Mouse (Mus musculus): Measurements from ENCODE around the gene Mpped2. TPM values are rescaled to one million over a fixed set of nuclear protein-coding genes. Genes with fewer than 3 reads are reported as not detected.
A peak's percentile ranks its signal among the peaks of the same experiment; 100 is the strongest.

Gene Mpped2
- polyA plus RNA-seq, 1 experiment from 2014 or later: 72.3 TPM

DNA sequence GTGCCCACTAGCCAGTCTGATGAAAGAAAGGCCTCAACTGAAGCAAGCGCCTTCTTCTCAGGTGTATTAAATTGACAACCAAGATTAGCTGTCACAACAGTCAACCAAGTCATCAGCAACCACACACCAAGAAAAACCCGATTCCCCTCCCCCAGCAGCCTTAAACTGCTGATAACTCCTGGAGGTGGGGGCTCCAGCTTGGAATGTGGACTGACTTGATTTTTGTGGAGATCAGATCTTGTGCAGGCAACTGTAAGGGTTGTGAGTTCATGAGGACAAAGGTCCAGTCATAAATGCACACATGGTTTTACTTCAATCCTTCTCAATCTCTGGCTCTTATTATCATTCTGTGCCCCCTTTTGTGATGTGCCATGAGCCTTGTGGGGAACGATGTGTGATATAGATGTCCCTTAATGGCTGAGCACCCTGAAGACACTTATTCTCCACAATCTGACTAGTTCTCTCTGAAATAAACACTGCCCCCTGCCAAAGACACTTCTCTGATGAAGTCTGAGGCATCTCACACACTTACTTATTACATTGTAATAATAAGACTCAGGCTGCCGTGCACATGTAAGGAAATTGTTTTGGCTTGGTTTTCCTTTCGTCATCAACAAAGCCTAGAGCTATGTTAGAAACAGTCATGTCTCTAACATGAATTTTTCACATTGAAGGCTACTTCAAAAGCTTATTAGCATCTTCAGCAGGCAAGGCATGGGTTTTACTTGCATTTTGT lies 13.2 kb upstream of the Mpped2 start:
- H3K27ac ChIP-seq (replicated peaks): no peak overlapping the region
- H3K4me1 ChIP-seq: peaks cover 23% of the 10 kb centered on the region
- no peaks in the 10 kb centered on the region for H3K36me3 ChIP-seq
- H3K9ac ChIP-seq: no peak overlapping the region
- no peak overlapping the region for H3K4me3 ChIP-seq
- H3K9me3 ChIP-seq: no peaks in the 10 kb centered on the region
- 66% methylated on average over 5 of the region's 5 CpGs for WGBS
- no peak for ATAC-seq (ENCODE audit: extremely low read depth, insufficient number of reproducible peaks, low FRiP score, low TSS enrichment)
- no peak overlapping the region for H3K4me2 ChIP-seq
- no peaks in the 10 kb centered on the region for H3K27me3 ChIP-seq (replicated peaks)

DNA sequence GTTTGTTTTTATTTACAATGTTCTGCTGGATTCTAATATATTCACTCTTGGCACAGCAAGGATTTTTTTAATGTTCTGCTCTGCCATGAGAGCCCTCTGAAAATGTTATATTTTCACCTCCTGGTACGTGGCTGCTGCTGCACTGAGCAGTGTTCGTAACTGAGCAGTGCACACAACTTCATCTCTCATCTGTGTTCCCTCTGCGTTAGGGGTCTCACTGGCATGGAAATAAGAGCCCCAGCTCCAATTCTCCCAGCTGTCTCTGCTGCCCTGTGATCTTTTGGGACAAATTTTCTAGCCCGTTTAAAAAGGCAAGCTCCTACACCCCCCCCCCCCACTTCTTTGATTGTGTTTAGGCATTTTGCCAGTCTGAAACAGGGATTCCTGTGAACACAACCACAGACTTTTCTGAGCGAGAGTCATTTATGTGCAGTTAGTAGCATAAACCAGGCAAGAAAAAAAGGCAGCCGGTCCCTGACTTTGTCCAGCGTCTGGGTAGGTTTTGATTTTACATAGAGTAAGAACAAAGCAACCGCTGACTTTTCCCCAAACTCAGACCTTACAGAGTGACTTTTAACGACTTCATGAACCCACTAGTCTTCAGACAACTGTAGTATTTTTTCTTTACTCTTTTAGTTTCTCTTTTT lies 9.8 kb upstream of the Mpped2 start:
- H3K9ac ChIP-seq: peak overlapping the region; percentile 58
- no peaks in the 10 kb centered on the region for H3K36me3 ChIP-seq
- H3K27me3 ChIP-seq (replicated peaks): no peaks in the 10 kb centered on the region
- H3K27ac ChIP-seq (replicated peaks): peak overlapping the region; percentile 64
- no peaks in the 10 kb centered on the region for H3K9me3 ChIP-seq
- no peak for ATAC-seq (ENCODE audit: extremely low read depth, insufficient number of reproducible peaks, low FRiP score, low TSS enrichment)
- peaks cover 23% of the 10 kb centered on the region for H3K4me1 ChIP-seq
- 33% methylated on average over 9 of the region's 9 CpGs for WGBS
- H3K4me3 ChIP-seq: peak overlapping the region; percentile 25
- peak overlapping the region; percentile 57 for H3K4me2 ChIP-seq

GRCm38 (mm10) chr2:106683832-106684231 lies 9.2 kb upstream of the Mpped2 start:
- 52% methylated on average over 4 of the region's 4 CpGs for WGBS
- peak overlapping the region; percentile 57 for H3K4me2 ChIP-seq
- no peaks in the 10 kb centered on the region for H3K36me3 ChIP-seq
- peaks cover 23% of the 10 kb centered on the region for H3K4me1 ChIP-seq
- ATAC-seq (ENCODE audit: extremely low read depth, insufficient number of reproducible peaks, low FRiP score, low TSS enrichment): no peak
- H3K27ac ChIP-seq (replicated peaks): peak overlapping the region; percentile 64
- no peak overlapping the region for H3K9ac ChIP-seq
- H3K27me3 ChIP-seq (replicated peaks): no peaks in the 10 kb centered on the region
- H3K9me3 ChIP-seq: no peaks in the 10 kb centered on the region
- H3K4me3 ChIP-seq: peak overlapping the region; percentile 25; the same call in 1 of the 2 replicates

DNA sequence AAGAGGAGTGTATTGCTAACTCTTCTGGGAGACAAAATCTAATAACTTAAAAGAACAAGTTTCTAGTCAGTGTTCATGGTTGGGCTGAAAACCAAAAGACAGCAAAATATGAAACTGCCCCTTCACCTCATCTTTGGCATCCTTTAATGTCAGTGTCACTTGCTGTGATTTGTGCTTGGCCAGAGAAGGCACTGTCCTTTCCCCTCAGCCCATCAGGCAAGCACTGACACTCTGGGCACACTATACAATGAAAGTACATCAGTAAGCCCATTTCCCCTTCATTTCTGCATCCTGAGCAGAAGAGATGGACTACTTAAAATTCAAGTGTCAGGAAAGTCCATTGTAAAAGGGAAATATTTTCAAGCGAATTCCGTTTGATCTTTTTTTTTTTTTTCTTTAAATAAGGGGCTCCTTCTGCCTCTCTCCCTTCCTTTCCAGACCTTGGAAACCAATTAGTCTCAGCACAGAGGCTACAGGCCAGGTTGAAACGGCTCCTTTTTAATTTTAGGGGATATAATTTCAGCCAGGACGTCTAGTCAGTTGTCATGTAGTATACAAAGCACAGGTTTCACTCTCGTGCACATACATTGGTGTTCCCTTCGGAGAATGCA lies 1.2 kb upstream of the Mpped2 start:
- H3K4me1 ChIP-seq: peaks cover 14% of the 10 kb centered on the region
- no peak for ATAC-seq (ENCODE audit: extremely low read depth, insufficient number of reproducible peaks, low FRiP score, low TSS enrichment)
- H3K4me3 ChIP-seq: peak overlapping the region; percentile 90
- peaks cover 6% of the 10 kb centered on the region; the same call in 1 of the 2 replicates for H3K27me3 ChIP-seq (replicated peaks)
- peak overlapping the region; percentile 98; the same call in 1 of the 2 replicates for H3K27ac ChIP-seq (replicated peaks)
- H3K4me2 ChIP-seq: peak overlapping the region; percentile 85
- no peaks in the 10 kb centered on the region for H3K9me3 ChIP-seq
- peak overlapping the region; percentile 99; the same call in 1 of the 2 replicates for H3K9ac ChIP-seq
- WGBS: 13% methylated on average over 6 of the region's 6 CpGs
- H3K36me3 ChIP-seq: no peaks in the 10 kb centered on the region

- Histone ChIP-seq H3K27me3 (replicated peaks) (peaks cover 6% of the 10 kb centered on the region; the same call in 1 of the 2 replicates), H3K4me3 (peak overlapping the region; percentile 90), H3K27ac (replicated peaks) (peak overlapping the region; percentile 98), H3K4me1 (peaks cover 17% of the 10 kb centered on the region), H3K9me3 (no peaks in the 10 kb centered on the region), H3K9ac (peak overlapping the region; percentile 99), H3K36me3 (no peaks in the 10 kb centered on the region), H3K4me2 (peak overlapping the region; percentile 85)
- ATAC-seq (ENCODE audit: extremely low read depth, insufficient number of reproducible peaks, low FRiP score, low TSS enrichment): no peak
- WGBS: 3% methylated on average over 14 of the region's 14 CpGs
Observed at GRCm38 (mm10) chr2:106692405-106692782, 675 bp upstream of the Mpped2 start.

DNA sequence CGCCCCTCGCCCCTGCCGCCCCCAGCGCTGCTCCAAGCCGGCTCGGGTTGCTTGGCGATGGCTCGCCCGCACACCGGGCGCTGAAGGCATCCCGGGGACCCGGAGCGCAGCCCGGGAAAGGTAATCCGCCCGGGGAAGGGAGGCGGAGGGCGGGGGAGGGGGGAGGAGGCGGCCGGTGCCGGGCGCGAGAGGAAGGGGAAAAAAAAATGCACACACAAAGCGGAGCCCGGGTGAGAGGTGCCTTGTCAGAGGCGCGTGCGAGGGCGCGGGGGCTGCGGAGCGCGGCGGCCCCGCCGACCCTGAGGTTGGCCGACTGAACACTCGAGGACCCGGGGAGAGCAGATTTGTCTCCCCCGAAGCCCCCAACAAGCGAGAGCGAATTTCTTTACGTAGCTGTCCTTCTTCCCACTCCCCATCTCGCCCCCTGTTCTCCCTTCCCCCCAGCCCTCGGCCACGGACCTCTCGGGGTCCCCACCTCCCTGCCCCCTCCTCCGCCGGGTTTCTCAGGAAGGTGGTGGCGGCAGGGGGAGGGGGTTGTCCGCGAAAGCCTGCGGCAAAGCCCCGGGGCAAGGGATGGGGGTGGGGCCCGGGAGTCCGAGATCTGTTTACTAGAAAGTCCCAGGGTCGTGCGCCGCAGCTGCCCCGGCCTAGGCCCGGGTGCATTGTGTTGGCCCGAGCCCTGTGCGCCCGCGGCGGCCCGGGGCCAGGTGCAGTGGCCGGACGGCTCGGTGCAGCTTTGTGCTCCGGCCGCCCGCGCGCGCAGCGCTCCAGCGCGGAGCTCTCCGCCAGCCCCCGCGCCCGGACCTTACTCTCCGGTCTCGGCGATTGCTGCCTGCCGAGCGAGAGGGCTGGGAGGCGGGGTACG lies 865 bp downstream of the Mpped2 start:
- WGBS: under 1% methylated on average over 69 of the region's 91 CpGs
- Histone ChIP-seq H3K4me1 (peaks cover 22% of the 10 kb centered on the region), H3K27ac (replicated peaks) (peak overlapping the region; percentile 98), H3K4me3 (peak overlapping the region; percentile 90), H3K9me3 (no peaks in the 10 kb centered on the region), H3K4me2 (peak overlapping the region; percentile 85), H3K27me3 (replicated peaks) (peaks cover 6% of the 10 kb centered on the region; the same call in 1 of the 2 replicates), H3K36me3 (no peaks in the 10 kb centered on the region), H3K9ac (peak overlapping the region; percentile 99)
- peak; percentile 62 for ATAC-seq (ENCODE audit: extremely low read depth, insufficient number of reproducible peaks, low FRiP score, low TSS enrichment)

DNA sequence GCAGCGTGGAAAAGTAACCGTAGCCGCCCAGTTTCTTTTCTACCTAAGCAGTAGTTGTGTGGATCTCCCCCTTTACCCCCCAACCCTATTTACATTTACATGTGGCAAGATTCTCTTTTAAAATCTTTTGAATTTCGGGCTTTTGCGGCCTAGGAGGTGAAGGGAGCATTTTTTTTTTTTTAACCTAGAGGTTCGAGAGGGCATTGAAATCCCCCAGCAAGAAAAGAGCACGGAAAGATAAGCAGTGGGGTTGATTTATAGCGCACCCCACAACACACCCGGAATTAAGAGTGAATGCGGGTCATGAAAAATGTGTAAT lies 1.5 kb downstream of the Mpped2 start:
- WGBS: 1% methylated on average over 10 of the region's 10 CpGs
- Histone ChIP-seq H3K9me3 (no peaks in the 10 kb centered on the region), H3K27ac (replicated peaks) (peak overlapping the region; percentile 98), H3K4me3 (peak overlapping the region; percentile 90), H3K36me3 (peaks cover 5% of the 10 kb centered on the region), H3K27me3 (replicated peaks) (peaks cover 6% of the 10 kb centered on the region; the same call in 1 of the 2 replicates), H3K9ac (peak overlapping the region; percentile 99), H3K4me2 (peak overlapping the region; percentile 85), H3K4me1 (peaks cover 24% of the 10 kb centered on the region)
- ATAC-seq (ENCODE audit: extremely low read depth, insufficient number of reproducible peaks, low FRiP score, low TSS enrichment): no peak

DNA sequence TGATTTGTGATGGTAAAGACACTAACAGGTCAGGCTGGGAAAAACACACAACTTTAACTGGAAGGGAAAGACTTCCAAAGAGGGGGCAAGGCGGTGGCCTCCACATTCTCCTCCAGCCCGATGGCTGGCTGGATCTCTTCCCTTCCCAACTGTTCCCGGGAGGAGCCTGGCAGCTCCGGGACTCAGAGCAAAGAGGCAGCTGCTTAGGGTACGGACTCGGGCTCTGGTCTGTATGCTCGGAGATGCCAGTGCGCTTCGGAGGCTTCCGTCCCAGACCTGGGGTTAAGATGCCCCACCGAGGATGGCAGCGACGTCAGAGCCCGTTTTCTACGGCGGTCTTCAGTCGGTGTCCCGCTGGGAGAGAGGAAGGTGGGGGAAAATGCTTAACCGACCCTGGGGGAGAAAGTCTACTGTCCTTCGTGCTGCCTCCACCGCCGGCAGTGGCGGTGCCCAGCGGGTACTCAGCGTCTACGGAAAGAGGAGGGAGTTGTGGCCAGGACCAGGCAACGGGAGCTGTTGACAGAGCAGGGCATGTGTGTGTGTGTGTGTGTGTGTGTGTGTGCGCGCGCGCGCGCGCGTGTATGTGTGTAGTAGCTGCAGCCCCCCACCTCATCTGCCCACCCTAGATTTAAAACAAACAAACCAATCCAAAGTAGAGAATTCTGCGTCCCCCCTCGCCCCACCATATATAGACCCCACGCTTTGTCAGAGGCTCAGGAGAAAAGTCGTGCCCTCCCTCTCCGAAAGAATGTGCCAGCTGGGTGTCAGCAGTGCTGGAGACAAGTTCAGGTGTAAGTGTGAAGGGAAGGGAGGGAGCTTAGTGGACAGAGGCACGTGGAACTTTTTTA lies 2.0 kb downstream of the Mpped2 start:
- Histone ChIP-seq H3K9ac (peak overlapping the region; percentile 99), H3K27me3 (replicated peaks) (peaks cover 6% of the 10 kb centered on the region; the same call in 1 of the 2 replicates), H3K4me2 (peak overlapping the region; percentile 85), H3K9me3 (no peaks in the 10 kb centered on the region), H3K4me1 (peaks cover 25% of the 10 kb centered on the region), H3K36me3 (peaks cover 10% of the 10 kb centered on the region), H3K27ac (replicated peaks) (peak overlapping the region; percentile 98), H3K4me3 (peak overlapping the region; percentile 90)
- ATAC-seq (ENCODE audit: extremely low read depth, insufficient number of reproducible peaks, low FRiP score, low TSS enrichment): no peak
- under 1% methylated on average over 41 of the region's 41 CpGs for WGBS

- Histone ChIP-seq H3K4me3 (peak overlapping the region; percentile 90), H3K9ac (peak overlapping the region; percentile 99), H3K27ac (replicated peaks) (peak overlapping the region; percentile 98), H3K4me2 (peak overlapping the region; percentile 85), H3K27me3 (replicated peaks) (peaks cover 6% of the 10 kb centered on the region; the same call in 1 of the 2 replicates), H3K4me1 (peaks cover 25% of the 10 kb centered on the region), H3K36me3 (peaks cover 16% of the 10 kb centered on the region), H3K9me3 (no peaks in the 10 kb centered on the region)
- 4% methylated on average over 13 of the region's 13 CpGs for WGBS
- no peak for ATAC-seq (ENCODE audit: extremely low read depth, insufficient number of reproducible peaks, low FRiP score, low TSS enrichment)
Observed at GRCm38 (mm10) chr2:106695734-106696022, 2.6 kb downstream of the Mpped2 start.

DNA sequence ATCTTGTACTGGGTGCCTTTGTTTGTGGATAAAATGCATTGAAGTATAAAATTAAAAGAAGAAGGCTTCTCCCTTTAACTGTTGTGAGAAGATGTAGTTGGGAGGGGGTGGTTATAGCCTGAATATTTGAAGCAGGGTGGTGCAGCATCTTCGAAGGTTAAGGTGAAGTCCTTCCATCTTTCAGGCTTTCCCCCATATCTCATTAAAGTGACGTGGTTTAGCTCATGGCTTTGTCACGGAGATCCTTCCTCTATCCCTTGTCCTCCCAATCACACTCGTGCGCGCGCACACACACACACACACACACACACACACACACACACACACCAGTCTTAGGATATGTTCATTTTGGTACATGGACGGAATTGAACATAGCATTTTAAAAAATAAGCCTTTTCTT lies 3.3 kb downstream of the Mpped2 start:
- peak overlapping the region; percentile 99 for H3K9ac ChIP-seq
- ATAC-seq (ENCODE audit: extremely low read depth, insufficient number of reproducible peaks, low FRiP score, low TSS enrichment): no peak
- peak overlapping the region; percentile 85 for H3K4me2 ChIP-seq
- WGBS: 50% methylated on average over 8 of the region's 8 CpGs
- H3K36me3 ChIP-seq: peaks cover 22% of the 10 kb centered on the region
- peak overlapping the region; percentile 98; the same call in 1 of the 2 replicates for H3K27ac ChIP-seq (replicated peaks)
- H3K9me3 ChIP-seq: no peaks in the 10 kb centered on the region
- peak overlapping the region; percentile 90 for H3K4me3 ChIP-seq
- H3K4me1 ChIP-seq: peaks cover 25% of the 10 kb centered on the region
- H3K27me3 ChIP-seq (replicated peaks): peaks cover 6% of the 10 kb centered on the region; the same call in 1 of the 2 replicates

Measured in heart, embryonic 13.5 days (tissue).